Mouse (Mus musculus) adrenal gland, adult (tissue): Measurements from ENCODE around the gene Zfp52.

Experiments
- DNase-seq, 2 experiments: peaks; one replicate each; pipeline ENCODE4 v3.0.0; 2022 to 2023; ENCODE audit warnings: low spot score in 1 of 2; ENCODE audit not compliant: inconsistent age in 2 of 2

The Zfp52 gene

GRCm38 (mm10) chr17:21535096-21536001, at the start of gene Zfp52:
Gene Zfp52 (plus strand): TSS chr17:21535539.
- DNase-seq = peak; percentile 87 to 93

- peak; percentile 88 to 96 for DNase-seq
These were observed 46.4 kb upstream of the Zfp52 start, which contains the start of gene Zfp53 for GRCm38 (mm10) chr17:21488760-21489499. Gene Zfp53 (plus strand): TSS chr17:21488998.

GRCm38 (mm10) chr17:21489500-21490001, 45.8 kb upstream of the Zfp52 start:
- no peak for DNase-seq

GRCm38 (mm10) chr17:21501365-21501764, 34.0 kb upstream of the Zfp52 start:
- no peak for DNase-seq

- no peak for DNase-seq
These were observed 30.8 kb upstream of the Zfp52 start for GRCm38 (mm10) chr17:21504524-21504923.

GRCm38 (mm10) chr17:21506258-21506657, 29.1 kb upstream of the Zfp52 start:
- no peak for DNase-seq

GRCm38 (mm10) chr17:21509756-21510155, 25.6 kb upstream of the Zfp52 start:
- no peak for DNase-seq

- DNase-seq = peak; percentile 64 to 92
These were observed 19.8 kb upstream of the Zfp52 start for GRCm38 (mm10) chr17:21515403-21516105.

GRCm38 (mm10) chr17:21516201-21517129, 18.9 kb upstream of the Zfp52 start:
- peak; percentile 78 to 93 for DNase-seq

- DNase-seq = no peak
These were observed 18.1 kb upstream of the Zfp52 start for GRCm38 (mm10) chr17:21517130-21517671.

- no peak for DNase-seq
These were observed 9.1 kb upstream of the Zfp52 start for GRCm38 (mm10) chr17:21526270-21526669.

- DNase-seq = peak in 1 of 2 experiments; percentile 65
These were observed 4.6 kb upstream of the Zfp52 start for GRCm38 (mm10) chr17:21530645-21531330.

- DNase-seq = peak in 1 of 2 experiments; percentile 47
These were observed 3.7 kb upstream of the Zfp52 start for GRCm38 (mm10) chr17:21531621-21532020.

- DNase-seq = peak; percentile 83 to 95
These were observed 3.0 kb upstream of the Zfp52 start for GRCm38 (mm10) chr17:21532101-21532951.

GRCm38 (mm10) chr17:21533961-21534360, 1.4 kb upstream of the Zfp52 start:
- peak; percentile 24 to 73 for DNase-seq

GRCm38 (mm10) chr17:21534460-21535095, 761 bp upstream of the Zfp52 start:
- DNase-seq = peak; percentile 43 to 93

- no peak for DNase-seq
These were observed 757 bp downstream of the Zfp52 start for GRCm38 (mm10) chr17:21536096-21536495.

- peak; percentile 50 to 77 for DNase-seq
These were observed 1.3 kb downstream of the Zfp52 start for GRCm38 (mm10) chr17:21536676-21537075.
